ENCODE assay signal across 8 mouse cellular contexts in the genomic region with DNA sequence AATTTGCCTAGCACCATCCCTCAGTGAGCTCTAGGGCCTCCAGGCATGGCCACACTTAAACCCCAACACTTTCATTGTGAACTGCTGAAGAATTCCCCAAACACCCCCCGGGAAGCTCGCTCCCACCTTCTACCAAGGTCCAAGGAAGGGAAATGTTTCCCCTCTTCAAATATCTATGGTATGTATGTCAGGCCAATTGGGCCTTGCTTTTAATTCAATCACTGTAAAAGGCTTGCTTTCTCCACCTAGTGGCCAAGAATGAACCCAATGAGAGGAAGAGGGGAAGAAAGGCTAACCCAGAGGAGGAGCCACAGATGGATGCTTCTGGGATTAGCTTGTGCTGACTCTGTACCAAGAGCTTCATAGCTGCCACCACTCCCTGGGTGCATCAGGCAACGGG.
DNase-seq lines count a peak whose midpoint lies in the region; ATAC-seq and TF ChIP-seq lines count a peak whose summit lies in the region.

No protein-coding gene starts in this region.

- no peak overlapping the region for H3K4me3 ChIP-seq in ES-E14 (ENCODE audit: insufficient read depth in 1 of 2, low read depth in 1 of 2, low read length in 2 of 2, poor library complexity in 1 of 2, severe bottlenecking in 1 of 2)
- no peak overlapping the region for H3K4me3 ChIP-seq in hindbrain, postnatal 0 days (ENCODE audit: low read length)

- no peak overlapping the region for H3K4me2 ChIP-seq in hindbrain, postnatal 0 days (ENCODE audit: low read depth, low read length)

- no peak overlapping the region for H3K9ac ChIP-seq in ES-E14 (ENCODE audit: insufficient read depth, low read depth, low read length, poor library complexity, severe bottlenecking)
- no peak overlapping the region for H3K9ac ChIP-seq in hindbrain, postnatal 0 days (replicated peaks; ENCODE audit: low read length)

- in situ Hi-C loops in ES-E14 (cut with MboI; ENCODE audit: low sequenced_read_pairs in 2 of 2, unreplicated experiment in 2 of 2), result no loop called here

- 58% methylated on average over 3 of the region's 3 CpGs for WGBS in hindbrain, postnatal 0 days

- H3K36me3 ChIP-seq in ES-E14 (ENCODE audit: control insufficient read depth, insufficient read depth, low read length, poor library complexity, severe bottlenecking), result no peaks in the 10 kb centered on the region
- H3K36me3 ChIP-seq in hindbrain, postnatal 0 days (ENCODE audit: insufficient read depth, low read length), result no peaks in the 10 kb centered on the region

- no peak overlapping the region for H3K27ac ChIP-seq in ES-E14 (ENCODE audit: insufficient read depth, low read depth, low read length, poor library complexity, severe bottlenecking)
- no peak overlapping the region for H3K27ac ChIP-seq in hindbrain, postnatal 0 days

- DNase-seq in adrenal gland, postnatal 14 days, result peak; percentile 9
- no peak for DNase-seq in adrenal gland, adult 18-20 months (ENCODE audit: low spot score in 2 of 2)
- peak; percentile 15 for DNase-seq in layer of hippocampus, adult 9-11 months
- DNase-seq in layer of hippocampus, postnatal 36 days, result no peak
- DNase-seq in ES-E14 (ENCODE audit: low read depth, low spot score), result peak; percentile 48
- peak; percentile 51 for DNase-seq in hindbrain, postnatal 0 days (ENCODE audit: low spot score)
- DNase-seq in urinary bladder, adult 18-20 months (ENCODE audit: low spot score in 2 of 2), result no peak

- H3K4me1 ChIP-seq in ES-E14 (ENCODE audit: control insufficient read depth in 2 of 2, insufficient read depth in 2 of 2, low read length in 2 of 2, poor library complexity in 1 of 2), result peaks cover 0 to 2% of the 10 kb centered on the region in 2 experiments; a peak in 1 of 4 replicates
- no peaks in the 10 kb centered on the region for H3K4me1 ChIP-seq in hindbrain, postnatal 0 days (ENCODE audit: insufficient read depth, low read length)

- no peaks in the 10 kb centered on the region for H3K27me3 ChIP-seq in hindbrain, postnatal 0 days (ENCODE audit: insufficient read depth, low read length)

- no peaks in the 10 kb centered on the region for H3K9me3 ChIP-seq in ES-E14 (ENCODE audit: control insufficient read depth, insufficient read depth, low read depth, low read length)
- no peaks in the 10 kb centered on the region for H3K9me3 ChIP-seq in hindbrain, postnatal 0 days (ENCODE audit: low read length)

- ATAC-seq in hindbrain, postnatal 0 days, result no peak
- no peak for ATAC-seq in activated CD4-positive, CD25-positive, alpha-beta regulatory T cell, adult 4 months

- peak; percentile 65 for TF ChIP-seq CTCF in hindbrain, postnatal 0 days (IDR thresholded peaks at IDR 0.05; ENCODE audit: low read depth)

TF ChIP-seq in ES-E14, 5 proteins besides CTCF, POLR2A, EP300 and RAD21:
- TF ChIP-seq ZC3H11A (IDR thresholded peaks at IDR 0.05; ENCODE audit: borderline replicate concordance, low read depth, low read length) (peak; percentile 44; the same call in 1 of the 2 replicates), MAFK (IDR thresholded peaks at IDR 0.05; ENCODE audit: insufficient read depth, low read depth, low read length) (no peak)

Comparison
In these comparisons a context has a peak if more than half of its experiments do, and no peak if none do; other contexts are left out.
1. DNase-seq: peak in adrenal gland, postnatal 14 days (single experiment), layer of hippocampus, adult 9-11 months (single experiment), ES-E14 (single experiment) and hindbrain, postnatal 0 days (single experiment); none in adrenal gland, adult 18-20 months (0 of 2), layer of hippocampus, postnatal 36 days (0 of 2) and urinary bladder, adult 18-20 months (0 of 2).